Mouse (Mus musculus) stomach, postnatal 0 days (tissue): ENCODE data around the gene Lgr5. TPM values are rescaled to one million over a fixed set of nuclear protein-coding genes. Genes with fewer than 3 reads are reported as not detected.
A peak's percentile ranks its signal among the peaks of the same experiment; 100 is the strongest.

Source experiments
- ATAC-seq: fragments of 200-750 bp; cut with Nextera tagmentation; 2 replicates; pipeline ENCODE4 v1.8.0; 2017; ENCODE audit not compliant: low FRiP score, low TSS enrichment
- DNase-seq: peaks from one replicate; pipeline ENCODE4 v3.0.0-alpha.2; 2016; ENCODE audit warnings: low spot score
- H3K27ac ChIP-seq: fragments of 300-500 bp; sonication (generic); replicated peaks from 2 replicates; pipeline ENCODE4 v1.5.1; 2014; ENCODE audit warnings: mild to moderate bottlenecking, control low read depth
- H3K27me3 ChIP-seq: fragments of 300-500 bp; sonication (generic); 2 replicates; pipeline ENCODE4 v1.6.1; 2014; ENCODE audit warnings: low read length; ENCODE audit not compliant: control insufficient read depth, insufficient read depth
- H3K36me3 ChIP-seq: fragments of 300-500 bp; sonication (generic); 2 replicates; pipeline ENCODE4 v1.6.1; 2014; ENCODE audit warnings: low read length, mixed read lengths; ENCODE audit not compliant: control insufficient read depth, insufficient read depth
- H3K4me1 ChIP-seq: fragments of 300-500 bp; sonication (generic); replicated peaks from 2 replicates; pipeline ENCODE4 v1.6.1; 2014; ENCODE audit warnings: antibody characterized with exemption; ENCODE audit not compliant: control insufficient read depth, insufficient read depth
- H3K4me2 ChIP-seq: fragments of 300-500 bp; sonication (generic); replicated peaks from 2 replicates; pipeline ENCODE4 v1.6.1; 2014; ENCODE audit warnings: low read depth, mild to moderate bottlenecking, control low read depth, moderate library complexity
- H3K4me3 ChIP-seq: fragments of 300-500 bp; sonication (generic); 2 replicates; pipeline ENCODE4 v1.5.1; 2014; ENCODE audit warnings: low read depth, low read length, control low read depth
- H3K9ac ChIP-seq: fragments of 300-500 bp; sonication (generic); 2 replicates; pipeline ENCODE4 v1.6.1; 2014; ENCODE audit warnings: mild to moderate bottlenecking, low read length, control low read depth, mixed read lengths
- H3K9me3 ChIP-seq: fragments of 300-500 bp; sonication (generic); 2 replicates; pipeline ENCODE4 v1.6.1; 2016; ENCODE audit warnings: low read length; ENCODE audit not compliant: control insufficient read depth
- CTCF ChIP-seq: IDR thresholded peaks from 2 replicates; pipeline ENCODE4 v1.5.1; 2016; ENCODE audit warnings: antibody characterized with exemption, low read depth, mild to moderate bottlenecking, moderate library complexity
- EP300 ChIP-seq: optimal IDR thresholded peaks from 2 replicates; pipeline ENCODE3; 2016; ENCODE audit warnings: antibody characterized with exemption
- WGBS: fragments of 180-500 bp; shearing (Covaris S2); extraction: QIAGEN DNeasy Blood & Tissue Kit; methylation state at CpG from one replicate; pipeline ENCODE4 v1.1.7; 2014; 5-methylcytosine and 5-hydroxymethylcytosine counted together
- polyA plus RNA-seq: library from polyadenylated mRNA; unstranded; fragments of >200 nt; fragmentation: Nextera tagmentation; extraction: Ambion mirVana; gene quantifications from 2 replicates; pipeline ENCODE4 v1.2.1, GENCODE M21; 2015

Gene Lgr5
- polyA plus RNA-seq, 1 experiment from 2014 or later, result 2.9 TPM

DNA sequence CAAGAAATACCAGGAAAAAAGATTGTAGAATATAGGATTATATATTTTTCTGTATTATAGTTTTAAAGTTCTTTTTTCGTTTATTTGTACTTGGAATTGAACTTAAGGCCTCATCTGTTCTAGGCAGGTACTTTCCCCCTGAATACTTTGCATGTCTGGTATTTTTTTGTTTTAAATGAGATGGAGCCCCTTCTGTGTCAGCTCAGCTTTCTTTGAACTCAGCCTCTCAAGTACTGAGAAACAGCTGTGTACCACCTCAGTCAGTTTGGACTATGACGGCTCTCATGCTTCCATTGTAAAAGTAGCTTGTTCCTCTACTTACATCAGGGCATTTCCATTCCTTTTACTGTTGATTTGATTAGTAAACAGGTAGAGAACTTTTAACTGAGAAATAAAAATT, 174.1 kb downstream of the Lgr5 start:
- Histone ChIP-seq H3K9me3 (no peaks in the 10 kb centered on the region), H3K4me1 (no peaks in the 10 kb centered on the region), H3K4me2 (no peak overlapping the region), H3K4me3 (no peak overlapping the region), H3K9ac (no peak overlapping the region), H3K27me3 (no peaks in the 10 kb centered on the region), H3K36me3 (peaks cover 20% of the 10 kb centered on the region), H3K27ac (no peak overlapping the region)
- 88% methylated on average over 2 of the region's 2 CpGs for WGBS
- TF ChIP-seq CTCF, result no peak
- no peak for TF ChIP-seq EP300
- DNase-seq (no peak), ATAC-seq (no peak)

DNA sequence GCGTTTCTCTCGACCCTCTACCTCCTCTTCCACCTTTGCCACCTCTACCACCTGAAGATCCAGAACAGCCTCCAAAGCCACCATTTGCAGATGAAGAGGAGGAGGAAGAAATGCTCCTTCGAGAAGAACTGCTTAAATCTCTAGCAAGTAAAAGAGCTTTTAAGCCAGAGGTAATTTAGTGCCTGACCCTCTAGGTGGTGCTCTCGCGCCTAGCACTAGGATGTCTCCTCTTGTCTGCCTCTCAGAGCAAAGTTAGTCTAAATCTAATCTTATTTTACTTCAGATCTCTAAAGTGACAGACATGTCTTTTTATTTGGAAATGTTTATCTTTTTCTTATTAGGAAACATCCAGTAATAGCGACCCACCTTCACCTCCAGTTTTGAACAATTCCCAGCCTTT, 181.2 kb downstream of the Lgr5 start:
- no peak for ATAC-seq
- 67% methylated on average over 6 of the region's 6 CpGs for WGBS
- DNase-seq, result peak; percentile 68
- Histone ChIP-seq H3K27ac (no peak overlapping the region), H3K36me3 (peaks cover 5% of the 10 kb centered on the region), H3K9ac (no peak overlapping the region), H3K4me3 (no peak overlapping the region), H3K9me3 (no peaks in the 10 kb centered on the region), H3K4me1 (no peaks in the 10 kb centered on the region), H3K27me3 (no peaks in the 10 kb centered on the region), H3K4me2 (no peak overlapping the region)
- TF ChIP-seq CTCF, result peak; percentile 83
- no peak for TF ChIP-seq EP300

Other genes with a start within 250 kb of the Lgr5 start
- 26.3 and 29.5 TPM in 2 replicates for gene Tmem19, start 225.3 kb downstream of the Lgr5 start, polyA plus RNA-seq
- gene Thap2, start 203.3 kb downstream of the Lgr5 start, polyA plus RNA-seq, result 13.1 and 13.7 TPM in 2 replicates
- gene Zfc3h1, start 202.8 kb downstream of the Lgr5 start, polyA plus RNA-seq, result 6.7 and 8.7 TPM in 2 replicates
- not detected in 2 replicates for gene A930009A15Rik, start 17.8 kb downstream of the Lgr5 start, polyA plus RNA-seq
- gene Tspan8, start 229.1 kb upstream of the Lgr5 start, polyA plus RNA-seq, result 250 and 264 TPM in 2 replicates